31 mouse cellular contexts compared by ENCODE assay signal in genomic region chr5:92009827-92010226, GRCm38 (mm10). TPM values are rescaled to one million over a fixed set of nuclear protein-coding genes. Genes with fewer than 3 reads are reported as not detected.
"Had no signal": no experiment of that assay in that cellular context is flagged by ENCODE, and none has a peak within 500 bp of the region (broad histone marks: within the 10 kb centered on the region; RNA-seq: fewer than 3 reads in every experiment).

No protein-coding gene starts in this region.

- H3K4me1 ChIP-seq: midbrain, embryonic 10.5 days; midbrain, embryonic 13.5 days; neural tube, embryonic 13.5 days had no signal

- H3K9ac ChIP-seq: liver, embryonic 14.5 days; midbrain, embryonic 13.5 days; neural tube, embryonic 13.5 days had no signal

- H3K27ac ChIP-seq: kidney, postnatal 0 days; left cerebral cortex, adult 2 months; liver, embryonic 14.5 days; midbrain, embryonic 10.5 days; midbrain, embryonic 13.5 days; neural tube, embryonic 13.5 days; stomach, postnatal 0 days had no signal

- H3K9me3 ChIP-seq: midbrain, embryonic 10.5 days; midbrain, embryonic 13.5 days; neural tube, embryonic 13.5 days had no signal

- H3K36me3 ChIP-seq: midbrain, embryonic 10.5 days; midbrain, embryonic 13.5 days; neural tube, embryonic 13.5 days had no signal

- H3K27me3 ChIP-seq: midbrain, embryonic 13.5 days; neural tube, embryonic 13.5 days had no signal

- DNase-seq: kidney, adult 2 months; kidney, postnatal 36 days; layer of hippocampus, postnatal 36 days; lung, adult 2 months; lung, postnatal 14 days; lung, postnatal 4 days; retina, postnatal 1 day; right cerebral cortex, postnatal 14 days; right cerebral cortex, postnatal 4 days; thymus, adult 2 months; thymus, postnatal 25 days had no signal

- ATAC-seq: intestine, embryonic 16.5 days; midbrain, embryonic 13.5 days; midbrain, embryonic 16.5 days had no signal

- H3K4me2 ChIP-seq: midbrain, embryonic 13.5 days; neural tube, embryonic 13.5 days had no signal

- H3K4me3 ChIP-seq: left cerebral cortex, adult 2 months; midbrain, embryonic 10.5 days; midbrain, embryonic 13.5 days; myocyte; neural tube, embryonic 13.5 days had no signal

RNA-seq across cellular contexts. Expression of gene Odaph, which starts 22.6 kb away (rescaled TPM):
- total RNA-seq: layer of hippocampus, adult 8-10 months; layer of hippocampus, postnatal 36 days; left cerebral cortex, adult 2 months; left cerebral cortex, postnatal 10 days; left cerebral cortex, postnatal 36 days; megakaryocyte, adult 5-6 weeks; neutrophil, adult 5-6 weeks had no signal
- polyA plus RNA-seq: intestine, embryonic 16.5 days; kidney, embryonic 14.5 days; kidney, postnatal 0 days; limb, embryonic 11.5 days; limb, embryonic 14.5 days; liver, embryonic 14.5 days; lung, adult 2 months; lung, embryonic 16.5 days; midbrain, embryonic 10.5 days; midbrain, embryonic 13.5 days; midbrain, embryonic 16.5 days; myocyte; neural tube, embryonic 13.5 days; stomach, embryonic 14.5 days; thymus, adult 2 months had no signal
